Mouse (Mus musculus): Measurements from ENCODE around the gene Pax6.

Gene Pax6

GRCm38 (mm10) chr2:105668271-105669270 is at the start of gene Pax6:
Pax6 (plus strand) TSS chr2:105668900.
- no peak for DNase-seq (ENCODE audit: low spot score)

- no peak for DNase-seq (ENCODE audit: low spot score)
These were observed 19.8 kb upstream of the Pax6 start for GRCm38 (mm10) chr2:105648933-105649332.

DNA sequence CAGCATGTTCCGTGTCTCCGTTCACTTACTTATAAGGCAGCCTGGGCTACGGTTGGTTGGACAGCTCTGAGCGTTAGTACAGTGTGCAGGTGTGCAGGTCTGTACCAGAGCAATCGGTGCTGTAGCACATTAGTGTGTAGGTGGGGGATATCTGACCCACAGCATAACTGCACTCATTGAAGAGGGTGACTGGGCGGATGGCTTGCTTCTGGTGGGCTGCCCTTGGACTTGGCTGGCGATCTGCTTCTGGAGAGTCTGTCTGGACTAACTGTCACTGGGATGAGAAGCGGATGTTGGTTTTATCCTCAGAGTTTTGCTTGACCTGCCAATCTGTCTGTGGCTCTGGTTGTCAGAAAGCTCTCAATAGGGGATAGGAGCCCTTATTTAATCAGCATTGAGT is 12.2 kb upstream of the Pax6 start:
- no peak for DNase-seq (ENCODE audit: low spot score)

DNA sequence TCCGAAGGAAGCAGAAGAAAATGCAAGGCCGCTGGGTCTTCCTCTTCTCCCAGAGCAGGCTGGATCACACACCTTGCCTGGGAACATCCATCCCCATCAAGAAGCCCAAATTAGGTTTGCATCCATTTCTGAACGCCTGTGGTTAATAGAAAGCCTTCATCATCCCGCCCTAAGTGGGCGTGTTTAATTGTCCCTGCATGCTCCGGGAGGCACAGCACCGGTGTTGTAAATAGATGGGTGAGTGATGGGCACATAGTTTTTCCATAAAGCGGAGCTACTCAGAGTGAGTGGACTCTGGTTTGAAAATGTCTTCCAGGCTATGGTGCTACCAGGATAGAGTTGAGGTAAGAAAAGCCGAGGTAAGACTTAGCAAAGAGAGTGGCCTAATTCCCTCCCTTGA is 9.3 kb upstream of the Pax6 start:
- DNase-seq (ENCODE audit: low spot score): no peak

GRCm38 (mm10) chr2:105659926-105660873 is 8.5 kb upstream of the Pax6 start:
- no peak for DNase-seq (ENCODE audit: low spot score)

GRCm38 (mm10) chr2:105660874-105661622 is 7.7 kb upstream of the Pax6 start:
- no peak for DNase-seq (ENCODE audit: low spot score)

- DNase-seq (ENCODE audit: low spot score): no peak
These were observed 7.1 kb upstream of the Pax6 start for GRCm38 (mm10) chr2:105661623-105662066.

DNA sequence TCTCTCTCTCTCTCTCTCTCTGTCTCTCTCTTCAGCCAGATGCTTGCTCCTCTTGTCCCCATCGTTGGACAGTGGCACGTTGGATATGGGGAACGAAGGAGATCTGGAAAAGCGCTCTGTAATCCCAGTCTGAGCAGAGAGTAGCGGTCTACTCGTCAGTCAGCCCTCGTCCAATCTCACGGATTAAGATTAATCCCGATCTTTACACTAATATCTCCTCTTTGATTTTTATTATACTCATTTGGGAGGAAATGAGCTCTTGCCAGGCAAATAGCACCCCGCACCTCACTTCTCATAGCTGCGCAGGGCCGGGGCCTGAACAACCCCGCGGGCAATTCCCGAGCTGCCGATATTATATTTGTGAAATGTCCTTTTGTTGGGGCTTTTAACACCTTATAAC is 6.6 kb upstream of the Pax6 start:
- no peak for DNase-seq (ENCODE audit: low spot score)

DNA sequence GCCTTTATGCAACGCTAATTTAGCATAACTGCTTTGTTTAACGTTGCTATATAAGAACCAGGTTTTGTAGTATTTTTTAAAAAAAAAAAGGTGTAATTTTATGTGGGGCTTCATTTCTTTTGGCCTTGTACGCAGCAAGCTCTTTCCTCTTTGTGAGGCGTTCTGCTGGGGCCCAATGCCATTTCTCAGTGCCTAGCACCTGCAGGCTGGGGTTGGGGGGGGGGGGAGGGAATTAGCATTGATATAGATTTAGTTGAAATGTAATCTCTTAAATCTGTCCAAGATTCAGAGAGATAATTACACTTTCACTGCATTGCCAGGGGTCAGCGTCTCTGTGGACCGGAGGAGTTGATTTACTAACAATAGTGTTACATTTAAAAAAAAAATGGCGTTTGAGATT is 6.1 kb upstream of the Pax6 start:
- DNase-seq (ENCODE audit: low spot score): no peak

- DNase-seq (ENCODE audit: low spot score): no peak
These were observed 5.6 kb upstream of the Pax6 start for GRCm38 (mm10) chr2:105663101-105663511.

DNA sequence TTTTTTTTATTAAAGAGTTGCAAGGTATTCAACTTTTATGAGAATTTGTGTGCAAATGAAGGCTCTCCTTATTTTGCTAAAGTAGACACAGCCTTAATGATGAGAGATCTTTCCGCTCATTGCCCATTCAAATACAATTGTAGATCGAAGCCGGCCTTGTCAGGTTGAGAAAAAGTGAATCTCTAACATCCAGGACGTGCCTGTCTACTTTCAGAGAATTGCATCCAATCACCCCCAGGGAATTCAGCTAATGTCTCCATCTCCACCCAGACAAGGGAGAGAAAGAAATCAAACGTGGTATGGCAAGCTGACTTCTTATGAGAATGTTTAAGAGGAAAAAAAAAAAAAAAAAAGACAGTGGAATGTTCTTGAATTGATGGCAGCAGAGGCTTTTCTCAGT is 3.7 kb upstream of the Pax6 start:
- no peak for DNase-seq (ENCODE audit: low spot score)

GRCm38 (mm10) chr2:105665491-105666250 is 3.0 kb upstream of the Pax6 start:
- DNase-seq (ENCODE audit: low spot score): no peak

DNA sequence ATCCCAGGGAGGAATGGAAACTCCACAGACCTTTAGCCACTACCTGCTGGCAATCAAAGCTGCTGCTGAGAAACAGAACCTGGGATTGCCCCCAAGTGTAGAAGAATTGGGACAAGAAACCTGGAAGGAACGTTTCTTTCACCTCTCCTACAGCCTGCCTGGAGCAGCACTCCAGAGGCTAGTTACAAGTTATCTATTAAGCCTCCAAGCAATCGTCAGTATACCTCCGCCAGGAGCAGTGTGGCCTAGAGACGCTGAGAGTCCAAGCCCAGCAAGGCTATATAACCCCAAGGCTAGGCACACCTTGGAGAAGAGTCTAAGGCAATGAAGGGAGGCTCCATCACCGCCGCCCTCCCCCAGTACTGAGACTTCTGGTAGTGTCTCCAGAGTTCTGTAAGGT is 2.4 kb upstream of the Pax6 start:
- no peak for DNase-seq (ENCODE audit: low spot score)

GRCm38 (mm10) chr2:105666763-105667625 is 1.7 kb upstream of the Pax6 start:
- no peak for DNase-seq (ENCODE audit: low spot score)

GRCm38 (mm10) chr2:105667626-105667950 is 1.1 kb upstream of the Pax6 start:
- DNase-seq (ENCODE audit: low spot score): no peak

GRCm38 (mm10) chr2:105669371-105669861 is 716 bp downstream of the Pax6 start:
- no peak for DNase-seq (ENCODE audit: low spot score)

DNA sequence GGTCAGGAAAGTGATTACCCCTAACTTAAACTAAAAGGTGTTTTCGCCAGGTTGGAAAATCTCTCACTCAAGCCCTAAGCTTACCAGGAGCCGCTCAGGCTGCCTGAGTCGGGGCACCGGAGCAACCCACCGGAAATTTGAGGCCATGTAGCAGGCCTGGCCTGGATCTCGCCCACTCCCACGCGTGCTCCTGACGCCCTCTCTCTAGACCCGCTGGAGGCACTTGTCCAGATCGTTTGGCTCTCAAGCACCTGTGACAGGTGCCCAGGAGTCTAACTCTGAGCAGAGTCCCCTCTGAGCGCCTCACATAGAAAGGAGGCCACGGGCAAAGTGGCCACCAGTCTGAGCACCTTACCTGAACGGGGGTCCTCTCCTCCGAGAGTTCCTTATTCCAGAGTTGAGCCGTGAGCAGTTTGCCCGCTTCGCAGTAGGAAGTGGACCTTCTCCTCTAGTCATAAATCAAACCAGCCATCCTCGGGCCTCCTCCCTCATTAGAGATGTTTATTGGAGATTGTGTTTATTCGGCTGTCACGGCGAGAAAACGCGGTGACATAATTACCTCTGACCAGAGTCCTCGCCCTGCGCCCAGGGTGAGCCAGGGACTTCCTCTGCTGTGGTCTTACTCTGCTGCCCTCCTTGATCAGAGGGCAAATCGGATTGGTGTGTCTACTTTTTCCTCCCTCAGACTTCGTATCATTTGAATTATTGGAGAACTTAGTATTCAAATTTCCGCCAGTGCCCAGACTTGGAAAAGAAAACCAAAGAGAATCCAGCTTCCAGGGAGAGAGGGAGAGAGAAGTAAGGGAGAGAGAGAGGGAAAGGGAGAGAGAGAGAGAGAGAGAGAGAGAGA is 1.4 kb downstream of the Pax6 start:
- no peak for DNase-seq (ENCODE audit: low spot score)

GRCm38 (mm10) chr2:105670731-105671095 is 2.0 kb downstream of the Pax6 start:
- DNase-seq (ENCODE audit: low spot score): no peak

DNA sequence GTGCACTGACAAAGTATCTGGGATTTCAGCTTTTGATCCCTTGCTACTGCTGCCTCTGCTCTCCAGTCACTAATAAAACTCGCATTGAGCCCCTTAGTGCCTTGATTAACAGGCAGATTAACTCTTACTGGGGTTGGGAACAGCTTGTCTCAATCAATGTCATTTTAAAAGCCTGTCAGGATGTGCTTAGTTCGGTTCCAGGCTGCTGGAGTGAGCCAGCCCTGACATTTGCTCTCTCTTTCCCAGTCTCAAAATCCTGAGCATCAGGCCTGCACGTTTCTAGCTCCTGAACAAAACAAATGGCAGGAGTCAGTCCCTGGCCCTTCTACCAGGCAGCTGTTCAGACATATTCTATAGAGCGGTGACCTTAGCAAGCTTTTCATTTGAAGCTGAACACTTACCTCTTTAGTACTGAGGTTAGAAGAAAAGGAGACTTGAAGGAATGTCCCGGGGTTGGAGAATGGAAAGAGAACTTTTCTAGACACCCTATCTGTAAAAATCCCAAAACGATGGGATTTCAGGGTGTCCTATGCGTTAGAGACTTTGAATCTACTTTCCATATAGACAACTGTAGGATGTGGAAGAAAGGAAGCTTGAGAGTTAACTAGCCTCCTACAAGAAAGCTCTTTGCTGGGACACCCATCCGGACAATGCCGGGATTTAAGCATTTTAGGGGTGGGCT is 2.6 kb downstream of the Pax6 start:
- DNase-seq (ENCODE audit: low spot score): no peak

Measured in ovary, postnatal 10 days (tissue).